Mouse (Mus musculus) neural tube, embryonic 13.5 days (tissue): ENCODE data around the gene Srrm2. TPM values are rescaled to one million over a fixed set of nuclear protein-coding genes. Genes with fewer than 3 reads are reported as not detected.

Experiments
- ATAC-seq: fragments of 200-750 bp; cut with Nextera tagmentation; 2 replicates; pipeline ENCODE4 v1.8.0; 2017; ENCODE audit warnings: low read depth, mild to moderate bottlenecking, moderate TSS enrichment, moderate library complexity
- H3K27ac ChIP-seq: fragments of 300-500 bp; sonication (generic); replicated peaks from 2 replicates; pipeline ENCODE4 v1.5.1; 2015; ENCODE audit warnings: moderate library complexity, mild to moderate bottlenecking, inconsistent platforms
- H3K27me3 ChIP-seq: fragments of 300-500 bp; sonication (generic); 2 replicates; pipeline ENCODE4 v1.6.1; 2015; ENCODE audit warnings: mild to moderate bottlenecking, inconsistent platforms
- H3K36me3 ChIP-seq: fragments of 300-500 bp; sonication (generic); 2 replicates; pipeline ENCODE4 v1.6.1; 2015; ENCODE audit warnings: mild to moderate bottlenecking, inconsistent platforms
- H3K4me1 ChIP-seq: fragments of 300-500 bp; sonication (generic); replicated peaks from 2 replicates; pipeline ENCODE4 v1.6.1; 2015; ENCODE audit warnings: inconsistent platforms
- H3K4me2 ChIP-seq: fragments of 300-500 bp; sonication (generic); 2 replicates; pipeline ENCODE4 v1.6.1; 2015; ENCODE audit warnings: inconsistent platforms, mild to moderate bottlenecking, moderate library complexity
- H3K4me3 ChIP-seq: fragments of 300-500 bp; sonication (generic); 2 replicates; pipeline ENCODE4 v1.5.1; 2015; ENCODE audit warnings: mild to moderate bottlenecking, inconsistent platforms
- H3K9ac ChIP-seq: fragments of 300-500 bp; sonication (generic); 2 replicates; pipeline ENCODE4 v1.6.1; 2015; ENCODE audit warnings: moderate library complexity, mild to moderate bottlenecking, inconsistent platforms
- H3K9me3 ChIP-seq: fragments of 300-500 bp; sonication (generic); 2 replicates; pipeline ENCODE4 v1.6.1; 2016; ENCODE audit warnings: inconsistent platforms
- WGBS: fragments of 180-500 bp; shearing (Covaris S2); methylation state at CpG from one replicate; pipeline ENCODE4 v1.1.7; 2015; 5-methylcytosine and 5-hydroxymethylcytosine counted together
- polyA plus RNA-seq: library from polyadenylated mRNA; unstranded; fragments of >200 nt; fragmentation: Nextera tagmentation; extraction: Ambion mirVana; gene quantifications from 2 replicates; pipeline ENCODE4 v1.2.1, GENCODE M21; 2015

Srrm2 gene
- polyA plus RNA-seq: 535 and 581 TPM in 2 replicates

DNA sequence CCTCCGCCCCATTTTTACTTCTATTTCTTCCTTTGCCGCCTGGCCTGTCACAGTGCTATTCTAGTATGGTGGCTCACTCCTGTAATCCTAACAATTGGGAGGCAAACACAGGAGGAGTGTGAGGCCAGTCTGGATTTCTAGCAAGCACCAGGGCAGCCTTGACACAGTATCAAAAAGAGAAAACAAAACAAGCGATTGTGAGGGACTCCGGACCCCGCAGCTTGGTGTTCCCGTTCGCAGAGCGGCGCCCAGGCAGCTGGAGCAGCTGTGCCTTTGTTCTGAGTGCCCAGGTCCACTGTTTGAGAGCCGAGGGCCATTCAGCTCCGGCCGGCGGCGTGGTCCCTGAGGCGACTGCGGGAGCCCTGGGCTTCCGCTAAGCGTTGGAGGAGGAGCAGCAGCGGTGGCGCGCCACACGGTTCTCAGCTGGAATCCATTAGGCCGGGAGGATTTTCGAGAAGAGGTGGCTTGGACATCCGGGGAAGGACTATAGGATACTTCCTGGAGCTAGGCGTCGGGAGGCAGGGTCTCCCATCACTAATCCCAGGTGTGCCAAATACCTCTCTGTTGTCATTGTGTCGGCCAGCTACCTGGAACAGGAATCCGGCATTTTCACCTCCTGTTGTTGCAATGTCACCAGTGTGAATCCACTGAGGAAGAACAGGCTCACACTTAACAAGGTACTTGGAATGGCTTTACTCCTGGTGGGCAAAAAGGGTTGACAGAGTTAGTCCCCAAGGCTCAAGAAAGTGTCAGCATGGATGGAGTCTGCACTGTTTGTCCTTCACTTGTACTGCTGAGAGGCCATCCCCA, at the start of gene Srrm2:
Srrm2 (plus strand) TSS at position 264 of the 810 bp plus-strand sequence.
- H3K4me3 ChIP-seq: peak within 1 kb of the TSS; percentile 47
- peak within 1 kb of the TSS; percentile 89 for H3K9ac ChIP-seq
- no peaks in the 10 kb centered on the region for H3K9me3 ChIP-seq
- H3K4me1 ChIP-seq: peaks cover 42% of the 10 kb centered on the region
- 0 out of 2 replicates have a peak, but pooled peaks cover 10% of the 10 kb centered on the region for H3K36me3 ChIP-seq
- peak within 1 kb of the TSS; percentile 76 for H3K4me2 ChIP-seq
- peak; percentile 30 for ATAC-seq
- no peaks in the 10 kb centered on the region for H3K27me3 ChIP-seq
- 3% methylated on average over 29 of the region's 29 CpGs for WGBS
- H3K27ac ChIP-seq: peak within 1 kb of the TSS; percentile 97

DNA sequence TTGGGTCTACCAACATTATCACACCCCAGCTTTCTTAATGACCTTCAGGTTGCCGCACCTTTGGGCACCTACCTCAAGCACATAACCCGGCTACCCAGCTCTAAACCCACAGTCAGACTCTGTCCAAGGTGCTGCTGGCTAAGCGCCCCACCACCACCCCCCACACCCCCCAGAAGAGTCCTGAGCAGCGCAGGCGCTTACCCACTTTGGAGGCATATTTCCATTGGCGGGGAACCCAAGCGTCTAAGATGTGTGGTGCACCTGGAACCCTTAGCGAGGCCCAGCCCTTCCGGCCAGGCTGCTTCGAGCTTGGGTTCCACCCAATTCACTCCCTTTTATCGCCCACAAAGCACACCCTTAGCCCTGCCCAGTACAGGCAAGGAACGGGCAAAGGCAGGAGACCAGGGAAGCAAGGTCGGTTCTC, 49.7 kb upstream of the Srrm2 start, which contains the start of gene Paqr4:
Paqr4 (minus strand) TSS at position 270 of the 424 bp plus-strand sequence.
- H3K4me2 ChIP-seq: peak within 1 kb of the TSS; percentile 77
- peaks cover 22% of the 10 kb centered on the region for H3K36me3 ChIP-seq
- peak; percentile 1; the same call in 1 of the 2 replicates for ATAC-seq
- H3K4me3 ChIP-seq: peak within 1 kb of the TSS; percentile 85
- peaks cover 47% of the 10 kb centered on the region for H3K4me1 ChIP-seq
- 5% methylated on average over 13 of the region's 13 CpGs for whole genome bisulfite sequencing
- H3K9me3 ChIP-seq: no peaks in the 10 kb centered on the region
- peak within 1 kb of the TSS; percentile 86 for H3K27ac ChIP-seq
- H3K27me3 ChIP-seq: peaks cover 52% of the 10 kb centered on the region
- H3K9ac ChIP-seq: peak within 1 kb of the TSS; percentile 87

DNA sequence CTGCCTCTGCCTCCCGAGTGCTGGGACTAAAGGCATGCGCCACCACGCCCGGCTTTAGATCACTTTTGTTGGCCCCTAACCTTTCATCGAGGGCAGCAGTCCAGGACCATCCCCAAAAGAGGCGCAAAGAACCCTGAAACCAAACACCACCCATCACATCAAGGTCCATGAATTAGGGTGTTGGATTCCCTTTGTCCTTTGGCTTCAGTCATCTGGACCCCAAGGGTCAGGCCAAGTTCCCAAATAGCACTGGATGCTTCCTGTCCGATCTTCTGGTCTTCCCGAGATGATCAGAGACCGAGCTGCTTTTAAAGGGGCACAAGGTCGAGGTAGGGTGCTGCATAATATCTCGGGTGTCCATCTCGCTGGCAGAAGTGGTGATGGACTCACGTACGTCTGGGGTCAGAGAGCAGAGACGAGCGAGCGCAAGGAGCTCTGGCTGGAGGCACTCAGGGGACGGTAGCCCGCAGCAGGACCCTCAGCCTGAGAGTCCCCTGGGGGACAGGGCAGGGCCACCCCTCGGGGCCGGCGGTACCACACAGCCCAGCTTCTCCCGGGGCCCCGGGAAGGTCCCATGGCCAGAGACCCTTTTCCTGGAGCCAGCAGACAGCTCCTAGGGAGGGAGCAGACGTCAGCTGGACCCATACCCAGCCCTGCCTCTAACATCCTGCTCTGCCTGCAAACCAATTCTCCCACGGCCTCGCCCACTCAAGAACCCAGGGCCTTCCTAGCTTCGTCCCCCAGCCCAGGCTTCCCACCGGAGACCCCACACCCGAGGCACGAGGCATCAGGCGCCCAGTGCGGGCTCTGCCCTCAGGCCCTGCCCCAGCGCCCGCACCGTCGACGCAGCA, 48.7 kb upstream of the Srrm2 start:
- WGBS: 52% methylated on average over 38 of the region's 38 CpGs
- ATAC-seq: no peak

DNA sequence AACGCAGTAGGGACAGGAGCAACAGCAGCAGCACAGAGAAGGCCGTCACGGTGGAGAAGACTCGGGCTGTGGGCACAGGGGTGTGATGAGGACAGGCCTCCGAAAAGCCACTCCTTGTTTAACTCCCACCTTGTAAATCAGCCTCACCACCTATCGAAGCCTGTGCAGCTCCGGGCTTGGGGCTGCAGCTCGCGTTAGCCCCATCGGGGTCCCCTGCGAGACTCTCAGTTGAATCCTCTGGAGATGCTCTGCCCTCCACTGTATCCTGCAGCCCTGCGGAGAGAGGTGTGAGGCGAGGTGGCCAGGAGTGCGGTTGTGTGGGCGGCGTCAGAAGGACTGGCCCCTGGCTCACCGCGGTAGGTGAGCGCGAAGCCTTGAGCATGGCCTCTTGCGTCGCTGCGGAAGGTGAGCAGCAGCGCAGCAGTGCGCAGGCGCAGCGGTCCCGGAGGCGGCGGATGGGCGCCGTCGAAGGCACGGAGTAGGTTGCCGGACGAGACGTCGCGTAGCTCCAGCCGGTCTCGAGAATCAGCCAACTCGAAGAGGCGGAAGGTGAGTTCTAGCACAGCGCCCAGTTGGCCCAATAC, 48.0 kb upstream of the Srrm2 start:
- 5% methylated on average over 44 of the region's 44 CpGs for WGBS
- peak overlapping the region; percentile 24 for H3K4me3 ChIP-seq
- no peak for ATAC-seq
- peaks cover 55% of the 10 kb centered on the region for H3K4me1 ChIP-seq
- H3K27ac ChIP-seq: no peak overlapping the region
- peaks cover 68% of the 10 kb centered on the region for H3K27me3 ChIP-seq
- no peaks in the 10 kb centered on the region for H3K9me3 ChIP-seq
- H3K9ac ChIP-seq: peak overlapping the region; percentile 14; the same call in 1 of the 2 replicates
- peaks cover 5% of the 10 kb centered on the region; the same call in 1 of the 2 replicates for H3K36me3 ChIP-seq
- peak overlapping the region; percentile 45 for H3K4me2 ChIP-seq

More for the DNA sequence above, 48.7 kb upstream of the Srrm2 start:
- H3K36me3 ChIP-seq: peaks cover 12% of the 10 kb centered on the region
- H3K4me1 ChIP-seq: peaks cover 55% of the 10 kb centered on the region
- H3K27ac ChIP-seq: no peak overlapping the region
- peak overlapping the region; percentile 45; the same call in 1 of the 2 replicates for H3K4me2 ChIP-seq
- H3K9ac ChIP-seq: no peak overlapping the region
- H3K27me3 ChIP-seq: peaks cover 61% of the 10 kb centered on the region
- no peaks in the 10 kb centered on the region for H3K9me3 ChIP-seq
- peak overlapping the region; percentile 24 for H3K4me3 ChIP-seq

DNA sequence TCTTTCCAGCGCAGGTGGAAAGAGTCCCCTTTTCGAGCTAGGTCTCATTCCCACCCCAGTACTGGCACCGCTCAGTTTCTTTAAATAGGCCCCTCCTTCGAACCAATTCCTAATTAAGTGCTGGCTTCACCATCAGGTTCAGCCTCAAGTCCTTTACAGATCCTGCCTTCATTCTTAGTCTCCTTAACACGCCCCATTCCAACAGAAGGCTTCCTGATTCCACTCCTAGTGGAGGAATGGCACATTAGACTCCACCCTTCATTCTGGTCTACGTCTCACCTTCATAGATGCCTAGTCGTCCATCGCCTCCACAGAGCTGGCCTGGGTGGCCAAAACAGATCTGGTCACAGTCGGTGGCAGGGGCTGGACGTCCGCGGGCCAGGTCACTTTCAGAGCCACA, 47.4 kb upstream of the Srrm2 start:
- Histone ChIP-seq H3K27me3 (peaks cover 74% of the 10 kb centered on the region), H3K27ac (no peak overlapping the region), H3K4me3 (peak overlapping the region; percentile 24), H3K4me2 (peak overlapping the region; percentile 45; the same call in 1 of the 2 replicates), H3K36me3 (no peaks in the 10 kb centered on the region), H3K4me1 (peaks cover 52% of the 10 kb centered on the region), H3K9me3 (no peaks in the 10 kb centered on the region), H3K9ac (no peak overlapping the region)
- 61% methylated on average over 12 of the region's 12 CpGs for WGBS
- ATAC-seq: no peak

DNA sequence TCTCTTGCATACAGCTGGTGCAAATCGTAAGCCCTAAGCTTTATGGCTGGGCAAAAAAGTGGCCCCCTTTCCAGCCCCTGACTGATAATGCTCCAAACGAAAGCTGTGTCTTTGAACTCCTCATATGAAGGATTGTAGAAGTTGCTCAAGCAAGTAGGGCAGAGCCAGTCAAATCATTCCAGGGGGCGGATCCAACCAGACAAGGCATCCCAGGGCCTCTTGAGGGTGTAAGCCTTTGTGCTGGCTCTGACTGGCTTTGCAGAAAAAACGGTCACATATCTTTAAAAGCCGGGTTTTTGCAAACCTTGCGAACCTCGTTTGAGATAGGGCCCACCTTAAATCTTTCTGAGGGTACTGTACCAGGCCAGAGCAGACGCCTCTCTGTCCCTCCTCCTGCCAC, 46.3 kb upstream of the Srrm2 start:
- Histone ChIP-seq H3K4me2 (no peak overlapping the region), H3K27me3 (peaks cover 78% of the 10 kb centered on the region), H3K9ac (no peak overlapping the region), H3K27ac (no peak overlapping the region), H3K4me1 (peaks cover 42% of the 10 kb centered on the region), H3K9me3 (no peaks in the 10 kb centered on the region), H3K4me3 (no peak overlapping the region), H3K36me3 (no peaks in the 10 kb centered on the region)
- WGBS: 14% methylated on average over 8 of the region's 8 CpGs
- no peak for ATAC-seq

DNA sequence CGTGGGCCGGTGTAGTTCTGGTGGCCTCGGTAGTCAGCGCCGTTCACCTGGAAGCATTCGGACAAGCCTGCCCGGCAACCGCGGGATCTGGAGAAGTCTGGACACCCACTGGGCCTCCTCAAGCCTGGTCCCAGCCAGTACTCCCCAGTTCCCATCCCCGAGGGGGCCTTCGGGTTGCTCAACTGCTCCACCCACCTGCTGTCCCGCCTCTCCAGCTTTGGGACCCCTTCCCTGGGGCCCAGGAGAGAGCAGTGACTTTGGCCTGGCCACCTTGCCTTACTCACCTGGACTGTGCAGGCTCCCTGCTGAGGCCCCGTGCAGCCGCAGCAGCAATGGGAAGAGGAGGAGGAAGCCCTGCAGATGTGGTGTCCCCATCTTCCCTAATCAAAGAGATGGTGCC, 45.7 kb upstream of the Srrm2 start:
- Histone ChIP-seq H3K27me3 (peaks cover 78% of the 10 kb centered on the region), H3K27ac (no peak overlapping the region), H3K4me2 (peak overlapping the region; percentile 78), H3K4me3 (peak overlapping the region; percentile 41), H3K4me1 (peaks cover 40% of the 10 kb centered on the region), H3K9ac (no peak overlapping the region), H3K36me3 (no peaks in the 10 kb centered on the region), H3K9me3 (no peaks in the 10 kb centered on the region)
- WGBS: 1% methylated on average over 14 of the region's 14 CpGs
- no peak for ATAC-seq

DNA sequence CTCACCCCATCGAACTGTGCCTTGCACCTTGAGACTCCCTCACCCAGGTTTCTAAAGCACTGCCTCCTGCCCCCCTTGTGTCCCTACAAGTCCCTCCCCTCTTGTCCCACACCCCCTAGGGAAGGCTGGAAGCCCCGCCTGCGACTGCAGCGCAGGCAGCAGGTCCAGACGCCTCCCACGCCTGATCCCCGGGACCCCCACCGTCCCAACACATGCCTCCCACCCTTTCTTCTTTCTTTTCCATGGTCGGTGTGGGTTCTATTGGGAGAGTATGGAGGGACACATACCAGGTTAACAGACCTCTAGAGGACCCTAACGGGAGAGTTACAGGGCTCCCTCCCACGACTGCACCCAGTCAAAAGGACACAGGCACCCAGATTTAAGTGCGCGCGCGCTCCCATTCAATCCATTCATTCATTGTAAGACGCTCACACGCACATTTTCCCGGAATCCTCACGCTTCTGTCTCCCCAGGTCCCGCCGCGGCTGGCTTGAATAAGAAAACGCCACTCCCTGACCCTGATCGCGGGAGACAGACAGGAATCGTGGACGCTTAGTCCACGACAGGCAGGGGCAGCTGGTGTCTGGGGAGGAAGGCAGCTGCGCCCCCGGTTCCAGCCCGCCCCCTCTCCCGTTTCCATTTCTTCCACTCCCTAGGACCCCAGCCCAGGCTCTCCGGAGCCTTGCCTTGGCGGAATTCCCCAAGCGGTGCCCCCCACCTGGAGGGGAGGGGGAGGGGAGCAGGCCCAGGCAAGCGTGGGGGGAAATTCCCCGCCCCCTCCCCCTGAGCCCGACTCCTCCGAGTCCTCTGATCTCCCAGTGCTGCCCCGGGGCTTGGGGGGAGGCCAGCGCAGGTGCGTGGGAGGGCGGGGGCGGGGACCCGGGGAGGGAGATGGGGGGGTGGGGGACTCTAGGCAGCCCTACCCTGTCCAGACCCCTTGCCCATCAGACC, 44.8 kb upstream of the Srrm2 start, which contains the start of gene Kremen2:
Kremen2 (minus strand) TSS at position 533 of the 951 bp plus-strand sequence.
- peaks cover 38% of the 10 kb centered on the region for H3K4me1 ChIP-seq
- no peak for ATAC-seq
- peaks cover 1% of the 10 kb centered on the region; the same call in 1 of the 2 replicates for H3K36me3 ChIP-seq
- peak within 1 kb of the TSS; percentile 78 for H3K4me2 ChIP-seq
- H3K27ac ChIP-seq: no peak within 1 kb of the TSS
- peak within 1 kb of the TSS; percentile 41 for H3K4me3 ChIP-seq
- peak within 1 kb of the TSS; percentile 67 for H3K9ac ChIP-seq
- under 1% methylated on average over 37 of the region's 45 CpGs for WGBS
- H3K9me3 ChIP-seq: no peaks in the 10 kb centered on the region
- peaks cover 77% of the 10 kb centered on the region for H3K27me3 ChIP-seq

DNA sequence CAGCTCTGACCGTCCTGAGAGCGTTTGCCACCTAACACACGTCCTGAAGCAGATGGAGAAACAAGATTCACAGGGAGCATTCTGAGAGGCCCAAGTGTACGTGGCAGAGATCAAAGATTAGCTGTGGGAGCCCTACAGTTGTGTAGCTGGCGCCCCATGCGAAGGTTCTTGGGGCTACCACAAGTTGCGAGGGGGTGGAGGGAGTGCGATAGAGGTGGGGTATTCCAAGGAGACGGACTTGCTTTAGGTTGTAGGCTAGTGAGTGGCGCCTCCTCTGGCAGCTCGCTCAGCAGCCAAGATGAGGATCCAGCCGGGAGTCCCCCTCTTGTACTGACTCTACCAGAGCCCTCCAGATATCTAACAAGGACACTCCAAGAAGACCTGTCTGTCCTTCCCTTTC, 44.0 kb upstream of the Srrm2 start:
- Histone ChIP-seq H3K27me3 (peaks cover 70% of the 10 kb centered on the region), H3K27ac (no peak overlapping the region), H3K9ac (peak overlapping the region; percentile 67), H3K4me2 (peak overlapping the region; percentile 78), H3K4me3 (peak overlapping the region; percentile 41; the same call in 1 of the 2 replicates), H3K36me3 (peaks cover 8% of the 10 kb centered on the region), H3K9me3 (no peaks in the 10 kb centered on the region), H3K4me1 (peaks cover 34% of the 10 kb centered on the region)
- no peak for ATAC-seq
- WGBS: 2% methylated on average over 12 of the region's 12 CpGs

DNA sequence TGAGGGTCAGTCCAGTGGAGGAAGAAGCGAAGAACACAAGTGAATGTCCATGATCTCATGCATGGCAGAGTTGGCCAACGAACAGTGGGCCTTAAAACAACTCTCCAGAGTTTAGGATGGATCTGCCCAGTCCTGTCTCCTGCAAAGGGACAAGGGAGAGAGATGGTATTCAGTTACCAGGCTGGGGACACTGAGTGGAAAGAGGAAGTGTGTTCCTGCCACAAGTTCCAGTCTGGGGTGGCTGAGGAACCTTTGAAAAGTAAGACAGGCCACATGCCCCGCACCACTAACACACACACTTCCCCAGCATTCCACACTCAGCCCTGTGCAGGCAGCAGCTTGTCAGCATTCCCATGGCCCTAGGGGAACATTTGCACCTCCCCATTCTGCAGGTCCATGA, 43.6 kb upstream of the Srrm2 start:
- peaks cover 65% of the 10 kb centered on the region for H3K27me3 ChIP-seq
- no peak overlapping the region for H3K4me2 ChIP-seq
- peaks cover 34% of the 10 kb centered on the region for H3K4me1 ChIP-seq
- H3K9me3 ChIP-seq: no peaks in the 10 kb centered on the region
- H3K9ac ChIP-seq: no peak overlapping the region
- H3K27ac ChIP-seq: no peak overlapping the region
- ATAC-seq: no peak
- peaks cover 12% of the 10 kb centered on the region for H3K36me3 ChIP-seq
- no peak overlapping the region for H3K4me3 ChIP-seq
- 86% methylated on average over 3 of the region's 3 CpGs for WGBS

DNA sequence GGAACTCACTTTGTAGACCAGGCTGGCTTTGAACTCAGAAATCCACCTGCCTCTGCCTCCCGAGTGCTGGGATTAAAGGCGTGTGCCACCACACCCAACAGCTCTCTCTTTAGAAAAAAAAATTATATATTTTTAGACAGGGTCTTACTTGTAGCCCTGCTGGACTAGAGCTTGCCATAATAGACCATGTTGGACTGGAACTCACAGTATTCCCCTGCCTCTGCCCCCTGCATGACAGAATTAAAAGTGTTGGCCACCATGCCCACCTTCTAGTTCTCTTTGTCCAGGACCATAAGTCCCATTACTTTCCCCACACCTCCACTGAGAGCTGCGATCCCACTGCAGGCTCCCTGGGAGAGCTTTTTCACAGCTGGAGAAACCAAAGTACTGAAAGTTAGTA, 42.9 kb upstream of the Srrm2 start:
- Histone ChIP-seq H3K4me1 (peaks cover 27% of the 10 kb centered on the region), H3K27me3 (peaks cover 58% of the 10 kb centered on the region), H3K4me3 (no peak overlapping the region), H3K4me2 (no peak overlapping the region), H3K36me3 (peaks cover 19% of the 10 kb centered on the region), H3K9ac (no peak overlapping the region), H3K27ac (no peak overlapping the region), H3K9me3 (no peaks in the 10 kb centered on the region)
- ATAC-seq: no peak
- WGBS: 85% methylated on average over 3 of the region's 3 CpGs
